Mouse (Mus musculus) right cerebral cortex, adult 18-20 months (tissue): ENCODE measurements around the gene Grsf1.

ENCODE experiments used
- DNase-seq: peaks from one replicate; pipeline ENCODE4 v3.0.0; 2022; ENCODE audit warnings: mixed read lengths

Grsf1 gene

GRCm38 (mm10) chr5:88627545-88627944 is 48.4 kb downstream of the Grsf1 start:
- DNase-seq, result no peak

DNA sequence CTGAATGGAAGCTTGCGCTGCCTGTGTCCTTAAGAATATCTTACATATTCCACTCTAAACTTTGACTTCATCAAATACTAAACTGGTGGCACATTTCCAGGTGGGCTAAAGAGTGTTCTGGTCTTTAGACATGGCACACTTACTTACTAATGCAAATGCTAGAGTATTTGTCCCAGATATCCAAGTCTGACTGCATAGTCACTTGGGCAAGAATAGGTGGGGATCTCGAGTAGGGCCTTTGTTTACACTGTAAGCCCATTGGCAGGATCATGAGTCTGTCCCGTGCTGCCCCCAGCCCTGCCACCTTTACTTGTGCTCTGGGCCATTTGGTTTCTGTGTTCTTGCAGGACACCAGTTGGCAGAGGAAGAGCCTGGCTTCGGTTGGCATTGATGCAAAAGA is 59.0 kb downstream of the Grsf1 start:
- no peak for DNase-seq

DNA sequence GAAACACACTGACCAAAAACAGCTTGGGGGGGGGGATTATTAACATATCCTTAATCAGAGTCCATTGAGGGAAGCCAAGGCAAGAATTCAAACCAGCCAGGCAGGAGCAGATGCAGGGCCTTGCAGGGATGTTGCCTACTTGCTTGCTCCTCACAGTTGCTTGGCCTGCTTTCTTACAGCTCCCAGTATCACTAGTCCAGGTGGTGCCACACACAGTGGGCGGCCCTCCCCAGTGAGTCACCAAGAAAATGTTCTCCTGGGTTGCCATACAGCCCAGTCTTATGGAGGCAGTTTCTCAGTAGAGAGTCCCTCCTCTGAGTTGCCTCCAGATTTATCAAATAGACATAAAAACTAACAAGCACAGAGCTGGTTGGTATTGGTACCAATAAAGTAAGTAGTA is 61.8 kb downstream of the Grsf1 start:
- DNase-seq, result peak; percentile 44
